Mouse (Mus musculus): ENCODE data around the gene Btd.

- TF ChIP-seq POLR2A (IDR thresholded peaks at IDR 0.05; ENCODE audit: low read depth, low read length) (no peak), CTCF (IDR thresholded peaks at IDR 0.05; ENCODE audit: extremely low read depth, insufficient read length, insufficient replicate concordance, low read depth, low read length) (no peak)
These were observed 39.8 kb downstream of the Btd start for GRCm38 (mm10) chr14:31680656-31681055.
